In genomic region chr11:103358316-103358715, GRCm38 (mm10) we compare ENCODE assay signal across 12 mouse cellular contexts. TPM values are rescaled to one million over a fixed set of nuclear protein-coding genes. Genes with fewer than 3 reads are reported as not detected.
A peak's percentile ranks its signal among the peaks of the same experiment; 100 is the strongest.
DNase-seq lines count a peak whose midpoint lies in the region; ATAC-seq lines count a peak whose summit lies in the region.
"Had no signal": no experiment of that assay in that cellular context is flagged by ENCODE, and none has a peak within 500 bp of the region (broad histone marks: within the 10 kb centered on the region; RNA-seq: fewer than 3 reads in every experiment).

No protein-coding gene starts in this region.

- H3K27ac ChIP-seq in heart, embryonic 11.5 days (ENCODE audit: low read depth, low read length) = no peak overlapping the region
- no peak overlapping the region for H3K27ac ChIP-seq in kidney, embryonic 15.5 days
- H3K27ac ChIP-seq in midbrain, embryonic 13.5 days = no peak overlapping the region
- H3K27ac ChIP-seq in midbrain, embryonic 15.5 days = no peak overlapping the region
- H3K27ac ChIP-seq: hindbrain, embryonic 15.5 days; limb, embryonic 12.5 days; liver, embryonic 13.5 days; lung, embryonic 15.5 days had no signal

- H3K4me3 ChIP-seq in heart, embryonic 11.5 days (ENCODE audit: low read depth, low read length) = no peak overlapping the region
- no peak overlapping the region for H3K4me3 ChIP-seq in kidney, embryonic 15.5 days (replicated peaks)
- H3K4me3 ChIP-seq in midbrain, embryonic 13.5 days (replicated peaks) = no peak overlapping the region
- no peak overlapping the region for H3K4me3 ChIP-seq in midbrain, embryonic 15.5 days
- H3K4me3 ChIP-seq: hindbrain, embryonic 15.5 days; liver, embryonic 13.5 days had no signal

- H3K36me3 ChIP-seq in heart, embryonic 11.5 days (ENCODE audit: control insufficient read depth, insufficient read depth, low read length) = no peaks in the 10 kb centered on the region
- H3K36me3 ChIP-seq in kidney, embryonic 15.5 days = peaks cover 1% of the 10 kb centered on the region; the same call in 1 of the 2 replicates
- H3K36me3 ChIP-seq in midbrain, embryonic 13.5 days = no peaks in the 10 kb centered on the region
- H3K36me3 ChIP-seq in midbrain, embryonic 15.5 days (replicated peaks) = no peaks in the 10 kb centered on the region
- H3K36me3 ChIP-seq: hindbrain, embryonic 15.5 days; limb, embryonic 12.5 days; liver, embryonic 13.5 days; lung, embryonic 15.5 days had no signal

- no peaks in the 10 kb centered on the region for H3K9me3 ChIP-seq in heart, embryonic 11.5 days (replicated peaks; ENCODE audit: control insufficient read depth, low read length)
- no peaks in the 10 kb centered on the region for H3K9me3 ChIP-seq in kidney, embryonic 15.5 days (replicated peaks)
- H3K9me3 ChIP-seq in midbrain, embryonic 13.5 days = no peaks in the 10 kb centered on the region
- H3K9me3 ChIP-seq in midbrain, embryonic 15.5 days = no peaks in the 10 kb centered on the region
- H3K9me3 ChIP-seq: hindbrain, embryonic 15.5 days; limb, embryonic 12.5 days; liver, embryonic 13.5 days; lung, embryonic 15.5 days had no signal

- H3K9ac ChIP-seq in heart, embryonic 11.5 days (ENCODE audit: low read depth, low read length) = no peak overlapping the region
- no peak overlapping the region for H3K9ac ChIP-seq in kidney, embryonic 15.5 days
- H3K9ac ChIP-seq in midbrain, embryonic 13.5 days (replicated peaks) = 0 out of 2 replicates have a peak overlapping the region, but pooled peaks have one; percentile 5
- H3K9ac ChIP-seq in midbrain, embryonic 15.5 days = no peak overlapping the region
- H3K9ac ChIP-seq: forebrain, postnatal 0 days; hindbrain, embryonic 15.5 days; limb, embryonic 12.5 days; liver, embryonic 13.5 days; lung, embryonic 15.5 days had no signal

- no peak overlapping the region for H3K4me2 ChIP-seq in heart, embryonic 11.5 days
- H3K4me2 ChIP-seq in kidney, embryonic 15.5 days = no peak overlapping the region
- H3K4me2 ChIP-seq in midbrain, embryonic 13.5 days (replicated peaks) = no peak overlapping the region
- no peak overlapping the region for H3K4me2 ChIP-seq in midbrain, embryonic 15.5 days
- H3K4me2 ChIP-seq: liver, embryonic 13.5 days had no signal

- ATAC-seq in heart, embryonic 11.5 days (replicated peaks; ENCODE audit: insufficient number of reproducible peaks, low FRiP score, low TSS enrichment) = no peak
- ATAC-seq in kidney, embryonic 15.5 days (replicated peaks; ENCODE audit: low FRiP score) = no peak
- ATAC-seq in midbrain, embryonic 13.5 days = no peak
- no peak for ATAC-seq in midbrain, embryonic 15.5 days (replicated peaks)

- H3K27me3 ChIP-seq in heart, embryonic 11.5 days (ENCODE audit: control insufficient read depth, insufficient read depth, low read length) = peaks cover 63% of the 10 kb centered on the region
- peaks cover 40% of the 10 kb centered on the region for H3K27me3 ChIP-seq in kidney, embryonic 15.5 days
- H3K27me3 ChIP-seq in midbrain, embryonic 13.5 days = peaks cover 75% of the 10 kb centered on the region
- H3K27me3 ChIP-seq in midbrain, embryonic 15.5 days (replicated peaks) = peaks cover 54% of the 10 kb centered on the region

- H3K4me1 ChIP-seq in heart, embryonic 11.5 days (ENCODE audit: control insufficient read depth, insufficient read depth, low read length) = peaks cover 30% of the 10 kb centered on the region
- peaks cover 80% of the 10 kb centered on the region for H3K4me1 ChIP-seq in kidney, embryonic 15.5 days
- H3K4me1 ChIP-seq in midbrain, embryonic 13.5 days (replicated peaks) = peaks cover 46% of the 10 kb centered on the region
- H3K4me1 ChIP-seq in midbrain, embryonic 15.5 days = peaks cover 41% of the 10 kb centered on the region

- peak; percentile 98 for DNase-seq in heart, adult 11 months
- peak; percentile 62 for DNase-seq in kidney, adult 9 months
- DNase-seq in retina, postnatal 1 day = no peak

- WGBS in heart, embryonic 11.5 days (ENCODE audit: insufficient replicate concordance) = 68% methylated on average over 4 of the region's 4 CpGs
- 74% methylated on average over 4 of the region's 4 CpGs for WGBS in kidney, embryonic 15.5 days
- 55% methylated on average over 4 of the region's 4 CpGs for WGBS in midbrain, embryonic 13.5 days
- 48% methylated on average over 4 of the region's 4 CpGs for WGBS in midbrain, embryonic 15.5 days

RNA-seq across cellular contexts. Expression of gene Arhgap27, which starts 5.2 kb away (rescaled TPM):
- polyA plus RNA-seq in heart, embryonic 11.5 days (2014; fragmentation: Nextera tagmentation; extraction: Ambion mirVana) = 3.4 and 4.4 TPM in 2 replicates
- polyA plus RNA-seq in kidney, embryonic 15.5 days (2015; fragmentation: Nextera tagmentation; extraction: Ambion mirVana) = 15.8 and 17.2 TPM in 2 replicates
- 1.7 and 2.6 TPM in 2 replicates for polyA plus RNA-seq in midbrain, embryonic 13.5 days (2015; fragmentation: Nextera tagmentation; extraction: Ambion mirVana)
- polyA plus RNA-seq in midbrain, embryonic 15.5 days (2015; fragmentation: Nextera tagmentation; extraction: Ambion mirVana) = 3.9 and 4.6 TPM in 2 replicates

RNA-seq across cellular contexts. Expression of gene Plekhm1, which starts 54.2 kb away (rescaled TPM):
- polyA plus RNA-seq in heart, embryonic 11.5 days (2014; fragmentation: Nextera tagmentation; extraction: Ambion mirVana) = 4.4 and 5.2 TPM in 2 replicates
- 7.4 and 8.2 TPM in 2 replicates for polyA plus RNA-seq in kidney, embryonic 15.5 days (2015; fragmentation: Nextera tagmentation; extraction: Ambion mirVana)
- 9.1 and 9.4 TPM in 2 replicates for polyA plus RNA-seq in midbrain, embryonic 13.5 days (2015; fragmentation: Nextera tagmentation; extraction: Ambion mirVana)
- 9.5 and 10.8 TPM in 2 replicates for polyA plus RNA-seq in midbrain, embryonic 15.5 days (2015; fragmentation: Nextera tagmentation; extraction: Ambion mirVana)
